Mouse (Mus musculus): ENCODE measurements around the gene Prkar1a. TPM values are rescaled to one million over a fixed set of nuclear protein-coding genes. Genes with fewer than 3 reads are reported as not detected.

The Prkar1a gene
- polyA plus RNA-seq, 1 experiment: 406 TPM

- peak in 2 of 3 experiments; percentile 23 to 56 for TF ChIP-seq MYOD1 (IDR thresholded peaks at IDR 0.05; ENCODE audit: control insufficient read depth in 1 of 3, insufficient read length in 2 of 3, low read depth in 2 of 3)
- no peak for TF ChIP-seq TCF12 (IDR thresholded peaks at IDR 0.05; ENCODE audit: insufficient read depth, poor library complexity, severe bottlenecking)
- TF ChIP-seq MYOG (IDR thresholded peaks at IDR 0.05; ENCODE audit: control insufficient read depth in 1 of 3, insufficient read depth in 1 of 3, insufficient read length in 2 of 3, low read depth in 2 of 3): peak in 2 of 3 experiments; percentile 2 to 65
- H3K4me2 ChIP-seq (ENCODE audit: low read depth): peak overlapping the region; percentile 50
- H3K27me3 ChIP-seq (ENCODE audit: control insufficient read depth, insufficient read depth, insufficient read length): no peaks in the 10 kb centered on the region
- no peaks in the 10 kb centered on the region for H3K79me2 ChIP-seq (ENCODE audit: control insufficient read depth, insufficient read depth)
- no peak overlapping the region for H3K4me3 ChIP-seq
- no peak overlapping the region for H3ac ChIP-seq (ENCODE audit: control insufficient read depth, insufficient read length)
- no peaks in the 10 kb centered on the region for H3K36me3 ChIP-seq (ENCODE audit: control insufficient read depth, insufficient read depth)
Measured at GRCm38 (mm10) chr11:109622518-109623037, 26.6 kb upstream of the Prkar1a start.

- H3ac ChIP-seq (ENCODE audit: control insufficient read depth, insufficient read length): no peak overlapping the region
- H3K36me3 ChIP-seq (ENCODE audit: control insufficient read depth, insufficient read depth): no peaks in the 10 kb centered on the region
- H3K4me2 ChIP-seq (ENCODE audit: low read depth): peak overlapping the region; percentile 50
- no peak overlapping the region for H3K4me3 ChIP-seq
- TF ChIP-seq TCF3 (IDR thresholded peaks at IDR 0.05; ENCODE audit: insufficient read length, low read depth): no peak
- TF ChIP-seq MYOD1 (IDR thresholded peaks at IDR 0.05; ENCODE audit: control insufficient read depth in 1 of 3, insufficient read length in 2 of 3, low read depth in 2 of 3): no peak
- TF ChIP-seq USF1 (IDR thresholded peaks at IDR 0.05; ENCODE audit: low read depth): no peak
- TF ChIP-seq SRF (IDR thresholded peaks at IDR 0.05; ENCODE audit: control insufficient read depth, insufficient read length, low read depth): no peak
- no peak for TF ChIP-seq CEBPB (IDR thresholded peaks at IDR 0.05; ENCODE audit: insufficient read depth, poor library complexity, severe bottlenecking)
- TF ChIP-seq TCF12 (IDR thresholded peaks at IDR 0.05; ENCODE audit: insufficient read depth, poor library complexity, severe bottlenecking): no peak
- TF ChIP-seq MAX (IDR thresholded peaks at IDR 0.05; ENCODE audit: low read depth): no peak
- no peak for TF ChIP-seq POLR2AphosphoS2 (IDR thresholded peaks at IDR 0.05; ENCODE audit: insufficient read length, low read depth)
- no peaks in the 10 kb centered on the region for H3K27me3 ChIP-seq (ENCODE audit: control insufficient read depth, insufficient read depth, insufficient read length)
- H3K79me2 ChIP-seq (ENCODE audit: control insufficient read depth, insufficient read depth): no peaks in the 10 kb centered on the region
Measured at GRCm38 (mm10) chr11:109623238-109623637, 26.0 kb upstream of the Prkar1a start.

- Histone ChIP-seq H3K79me2 (ENCODE audit: control insufficient read depth, insufficient read depth) (no peaks in the 10 kb centered on the region), H3K4me2 (ENCODE audit: low read depth) (no peak overlapping the region), H3K36me3 (ENCODE audit: control insufficient read depth, insufficient read depth) (no peaks in the 10 kb centered on the region), H3K27me3 (ENCODE audit: control insufficient read depth, insufficient read depth, insufficient read length) (no peaks in the 10 kb centered on the region), H3K4me3 (no peak overlapping the region), H3ac (ENCODE audit: control insufficient read depth, insufficient read length) (no peak overlapping the region)
- TF ChIP-seq TCF3 (IDR thresholded peaks at IDR 0.05; ENCODE audit: insufficient read length, low read depth) (no peak), TCF12 (IDR thresholded peaks at IDR 0.05; ENCODE audit: insufficient read depth, poor library complexity, severe bottlenecking) (no peak), MYOG (IDR thresholded peaks at IDR 0.05; ENCODE audit: control insufficient read depth in 1 of 3, insufficient read depth in 1 of 3, insufficient read length in 2 of 3, low read depth in 2 of 3) (no peak), POLR2A (IDR thresholded peaks at IDR 0.05; ENCODE audit: insufficient read length, low read depth) (no peak), MYOD1 (IDR thresholded peaks at IDR 0.05; ENCODE audit: control insufficient read depth in 1 of 3, insufficient read length in 2 of 3, low read depth in 2 of 3) (no peak), SRF (IDR thresholded peaks at IDR 0.05; ENCODE audit: control insufficient read depth, insufficient read length, low read depth) (no peak), MAX (IDR thresholded peaks at IDR 0.05; ENCODE audit: low read depth) (no peak), POLR2AphosphoS2 (IDR thresholded peaks at IDR 0.05; ENCODE audit: insufficient read length, low read depth) (no peak), CEBPB (IDR thresholded peaks at IDR 0.05; ENCODE audit: insufficient read depth, poor library complexity, severe bottlenecking) (no peak), E2F4 (IDR thresholded peaks at IDR 0.05; ENCODE audit: insufficient read depth) (no peak), REST (IDR thresholded peaks at IDR 0.05; ENCODE audit: insufficient read depth, insufficient read length) (no peak), USF1 (IDR thresholded peaks at IDR 0.05; ENCODE audit: low read depth) (no peak)
Measured at GRCm38 (mm10) chr11:109627648-109628047, 21.6 kb upstream of the Prkar1a start.

- Histone ChIP-seq H3K27me3 (ENCODE audit: control insufficient read depth, insufficient read depth, insufficient read length) (no peaks in the 10 kb centered on the region), H3K4me3 (no peak overlapping the region), H3K4me2 (ENCODE audit: low read depth) (no peak overlapping the region), H3K36me3 (ENCODE audit: control insufficient read depth, insufficient read depth) (no peaks in the 10 kb centered on the region), H3K79me2 (ENCODE audit: control insufficient read depth, insufficient read depth) (no peaks in the 10 kb centered on the region), H3ac (ENCODE audit: control insufficient read depth, insufficient read length) (no peak overlapping the region)
- TF ChIP-seq REST (IDR thresholded peaks at IDR 0.05; ENCODE audit: insufficient read depth, insufficient read length) (no peak), E2F4 (IDR thresholded peaks at IDR 0.05; ENCODE audit: insufficient read depth) (no peak)
Measured at GRCm38 (mm10) chr11:109628099-109628498, 21.1 kb upstream of the Prkar1a start.

- no peaks in the 10 kb centered on the region for H3K36me3 ChIP-seq (ENCODE audit: control insufficient read depth, insufficient read depth)
Measured at GRCm38 (mm10) chr11:109629021-109629521, 20.1 kb upstream of the Prkar1a start.

More at GRCm38 (mm10) chr11:109629021-109629521, 20.1 kb upstream of the Prkar1a start:
- Histone ChIP-seq H3K4me2 (ENCODE audit: low read depth) (no peak overlapping the region), H3K4me3 (no peak overlapping the region), H3ac (ENCODE audit: control insufficient read depth, insufficient read length) (no peak overlapping the region), H3K79me2 (ENCODE audit: control insufficient read depth, insufficient read depth) (no peaks in the 10 kb centered on the region), H3K27me3 (ENCODE audit: control insufficient read depth, insufficient read depth, insufficient read length) (no peaks in the 10 kb centered on the region)
- no peak for TF ChIP-seq POLR2A (IDR thresholded peaks at IDR 0.05; ENCODE audit: insufficient read length, low read depth)
- peak in 1 of 3 experiments; percentile 48 for TF ChIP-seq MYOD1 (IDR thresholded peaks at IDR 0.05; ENCODE audit: control insufficient read depth in 1 of 3, insufficient read length in 2 of 3, low read depth in 2 of 3)
